Mouse (Mus musculus): ENCODE data around the gene Ints6l.
A peak's percentile ranks its signal among the peaks of the same experiment; 100 is the strongest.
"Not testable (repeated sequence)": the region's sequence is repeated elsewhere in the genome, so short reads cannot be mapped to it uniquely, and the experiment has no call there.

Gene Ints6l

DNA sequence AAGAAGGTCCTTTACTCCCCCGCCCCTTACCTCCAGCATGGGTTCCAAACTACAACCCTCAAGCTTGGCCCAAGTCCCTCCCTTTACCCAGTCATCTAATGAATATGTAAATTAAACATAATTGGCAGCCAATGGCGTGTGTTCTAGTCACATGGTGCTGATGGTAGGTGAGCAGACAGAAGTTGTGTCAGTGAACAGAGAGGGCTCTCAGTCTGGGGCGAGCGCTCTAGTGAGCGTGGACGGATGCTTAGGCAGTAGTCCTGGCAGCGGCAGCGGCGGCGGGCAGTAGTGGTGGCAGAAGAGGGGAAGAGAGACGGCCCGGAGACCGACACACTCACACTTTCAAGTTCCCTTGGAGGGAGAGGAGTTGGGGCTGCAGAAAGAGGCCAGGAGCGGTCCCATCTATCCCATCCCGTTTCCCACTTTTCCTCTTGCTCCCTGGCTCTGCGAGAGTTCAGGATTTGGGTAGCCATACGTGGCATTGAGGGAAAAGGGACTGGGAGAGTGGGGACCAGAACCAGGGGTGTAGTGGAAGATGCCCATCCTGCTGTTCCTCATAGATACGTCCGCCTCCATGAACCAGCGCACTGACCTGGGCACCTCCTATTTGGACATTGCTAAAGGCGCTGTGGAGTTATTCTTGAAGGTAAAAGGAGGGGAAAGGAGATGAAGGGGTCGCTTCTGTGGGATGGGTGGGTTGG, at the start of gene Ints6l:
Gene Ints6l, plus strand, starts transcription at position 187 of the 701 bp plus-strand sequence.
- peak; percentile 66 to 75 for DNase-seq

DNA sequence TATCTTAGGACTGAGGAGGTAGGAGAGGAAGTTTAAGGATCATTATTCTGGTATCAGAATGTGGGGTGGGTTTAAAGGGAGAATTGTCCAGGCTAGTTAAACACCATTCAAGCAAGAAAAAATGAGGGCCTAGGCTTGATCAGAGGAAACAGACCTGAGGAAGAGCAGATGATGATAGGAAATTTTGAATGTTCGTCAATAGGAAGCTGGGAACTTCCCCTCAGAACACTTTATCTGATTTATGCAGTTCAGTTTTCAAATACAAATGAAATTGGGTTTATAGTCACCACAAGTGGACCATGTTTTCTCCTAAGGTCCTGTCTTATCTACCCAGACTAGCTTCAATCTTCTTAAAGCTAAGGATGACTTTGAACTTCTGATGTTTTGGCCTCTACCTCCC, 49.2 kb upstream of the Ints6l start:
- no peak for DNase-seq

DNA sequence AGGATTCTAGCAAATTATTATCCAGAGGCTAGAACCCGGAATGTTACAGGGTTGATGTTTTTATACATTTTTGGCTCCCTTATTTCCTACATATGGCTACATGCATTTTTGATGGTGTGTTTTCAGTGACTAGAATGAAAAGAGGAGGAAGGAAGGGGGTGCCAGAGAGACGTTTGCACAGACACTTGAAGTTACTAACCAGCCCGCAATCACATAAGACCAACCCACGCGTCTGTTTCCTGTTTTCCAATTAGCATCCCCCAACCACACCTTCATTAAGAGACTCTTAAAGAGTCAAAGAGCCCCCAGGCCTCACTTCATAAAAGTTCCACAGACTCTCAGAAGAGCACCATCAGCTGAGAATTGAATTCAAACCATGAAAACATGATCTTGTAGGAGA, 48.5 kb upstream of the Ints6l start:
- DNase-seq, result no peak

DNA sequence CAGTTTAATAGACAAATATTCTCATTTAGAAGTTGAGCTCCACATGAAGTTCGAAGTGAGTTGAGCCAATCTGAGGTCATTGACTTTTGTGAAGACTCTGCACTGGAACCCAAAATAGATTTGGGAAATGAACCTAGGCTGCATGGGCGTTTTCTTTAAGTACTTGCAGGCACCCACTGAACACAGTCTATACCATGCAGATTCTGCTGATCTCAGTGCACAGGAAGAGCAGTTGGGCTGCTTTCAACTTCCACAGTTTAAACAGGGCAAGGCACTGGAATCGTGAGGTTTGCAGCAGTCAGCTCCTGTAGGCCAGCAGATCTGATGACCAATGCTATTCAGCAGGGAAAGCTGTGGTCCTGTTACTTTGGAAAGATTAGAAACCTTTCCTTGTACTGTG, 38.4 kb upstream of the Ints6l start:
- no peak for DNase-seq

DNA sequence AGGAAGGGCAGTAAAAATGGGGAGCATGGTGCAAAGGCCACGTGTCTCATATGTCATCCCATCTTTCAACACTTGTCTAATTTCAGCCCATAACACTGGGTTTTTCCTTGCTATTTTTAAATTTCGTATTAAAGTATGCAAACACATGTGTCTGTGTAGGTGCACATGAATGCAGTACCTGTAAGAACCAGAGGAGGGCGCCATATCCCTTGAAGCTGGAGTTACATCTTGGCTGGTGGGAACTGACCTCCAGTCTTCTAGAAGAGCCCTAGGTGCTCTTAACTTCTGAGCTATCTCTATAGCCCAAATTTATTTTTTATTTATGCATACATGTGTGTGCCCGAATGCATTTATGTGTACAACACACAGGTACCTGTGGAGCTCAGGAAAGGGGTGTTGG, 37.1 kb upstream of the Ints6l start:
- DNase-seq, result no peak

DNA sequence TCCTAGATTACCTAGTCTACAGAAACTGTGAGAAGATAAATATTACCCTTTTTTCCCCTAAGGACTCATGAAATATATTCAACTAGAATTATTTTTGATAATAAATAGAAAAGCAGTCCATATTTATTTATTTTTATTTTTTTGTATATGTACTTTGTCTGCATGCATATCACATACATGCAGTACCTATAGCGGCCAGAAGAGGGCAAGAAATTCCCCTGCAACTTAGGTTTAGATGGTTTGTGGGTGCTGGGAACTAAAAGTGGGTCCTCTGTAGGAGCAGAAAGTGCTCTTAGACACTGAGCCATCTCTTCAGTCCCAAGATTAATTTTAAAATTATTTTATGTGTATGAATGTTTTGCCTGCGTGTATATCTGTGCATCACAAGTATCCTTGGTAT, 24.1 kb upstream of the Ints6l start:
- no peak for DNase-seq

DNA sequence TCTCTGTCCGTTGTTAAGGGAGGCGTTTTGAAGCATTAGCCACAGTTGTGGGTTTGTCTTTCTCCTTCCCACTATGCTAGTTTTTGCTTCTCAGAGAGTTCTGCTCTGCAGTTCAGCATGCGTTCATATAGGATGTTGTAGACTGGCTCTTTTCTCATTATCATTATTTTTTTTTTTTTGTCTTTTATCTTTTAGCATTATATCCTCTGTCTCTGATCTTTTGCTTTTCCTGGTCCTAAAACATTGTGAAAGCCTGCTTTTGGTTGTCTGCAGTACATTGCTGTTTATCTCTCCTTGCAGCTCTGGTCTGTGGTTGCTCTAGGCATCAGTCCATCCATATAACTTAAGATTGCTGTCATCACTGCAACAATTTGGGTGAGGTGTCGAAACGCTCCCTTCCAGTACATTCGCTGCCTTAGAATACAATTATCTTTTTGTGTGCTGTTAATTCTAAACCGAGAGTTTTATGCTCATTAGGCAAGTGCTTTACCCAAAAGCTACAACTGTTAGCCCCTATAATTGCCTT, 18.8 kb upstream of the Ints6l start:
- DNase-seq, result no peak

DNA sequence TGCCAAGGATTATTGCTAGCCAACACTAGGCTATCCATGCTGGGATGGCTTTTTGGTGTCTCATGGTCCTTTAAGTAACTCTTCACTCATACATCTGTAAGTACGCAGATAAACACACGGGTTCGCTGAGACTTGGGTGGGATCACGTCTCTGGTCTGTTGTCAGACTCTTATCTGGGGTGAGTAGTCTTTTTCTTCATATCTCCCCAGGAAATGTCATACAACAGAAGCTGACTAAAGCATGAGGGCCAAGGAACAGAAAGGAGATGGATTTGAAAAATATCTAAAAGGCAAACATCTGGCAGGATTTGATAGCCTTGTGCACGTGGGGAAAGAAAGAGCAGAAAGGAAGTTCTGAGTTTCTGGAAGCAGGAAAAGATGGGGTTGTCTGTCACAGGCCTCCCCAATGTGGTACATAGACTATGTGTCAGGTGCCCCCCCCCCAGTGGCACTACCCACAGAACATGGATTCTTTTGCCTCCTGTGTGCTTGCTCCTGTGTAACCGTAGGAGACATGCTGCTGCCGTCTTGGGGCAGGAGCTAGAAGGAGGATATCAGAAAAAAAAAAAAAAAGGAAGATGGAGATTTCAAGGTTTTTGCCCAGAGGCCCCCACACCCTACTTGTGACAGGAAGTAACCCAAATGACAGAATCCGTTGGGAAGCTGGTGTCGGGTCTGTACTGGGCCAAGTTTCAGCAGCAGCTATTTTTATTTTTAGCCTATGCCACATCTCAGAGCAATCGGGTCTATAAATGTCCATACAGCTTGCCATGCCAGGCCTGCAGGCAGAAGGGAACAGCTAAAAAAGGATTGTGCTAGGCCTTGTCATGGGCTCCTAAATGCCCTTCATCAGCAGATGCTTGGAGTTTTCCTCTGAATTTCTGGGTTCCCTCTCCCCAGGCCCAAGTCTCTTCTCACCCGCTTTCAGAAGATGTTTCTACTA, 7.9 kb upstream of the Ints6l start:
- DNase-seq, result no peak

DNA sequence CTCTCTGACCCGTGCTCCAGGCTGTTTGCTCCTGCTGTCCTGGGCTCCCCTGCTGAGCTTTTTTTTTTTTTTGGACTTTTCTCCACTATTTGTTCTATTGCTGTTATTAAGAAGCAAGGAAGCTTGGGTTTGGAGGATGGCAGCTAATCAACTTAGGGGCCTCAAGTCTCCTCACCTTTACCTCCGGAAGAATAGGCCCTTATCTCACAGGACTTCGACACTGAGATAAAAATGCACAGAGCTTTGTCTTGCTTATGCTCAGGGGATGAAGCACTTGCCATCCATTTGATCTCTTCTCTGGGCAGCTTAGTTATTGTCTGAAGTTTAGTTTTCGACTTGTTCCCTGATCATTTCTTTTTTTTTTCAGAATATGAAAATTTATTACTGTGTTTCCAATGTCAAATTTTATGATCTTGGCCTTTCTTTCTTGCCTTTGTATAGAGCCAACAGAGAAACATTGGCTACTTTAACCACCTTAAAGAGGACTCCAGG, 7.1 kb upstream of the Ints6l start, which contains the start of gene Gm2174:
Gene Gm2174, plus strand, starts transcription at position 442 of the 492 bp plus-strand sequence.
- DNase-seq, result no peak

DNA sequence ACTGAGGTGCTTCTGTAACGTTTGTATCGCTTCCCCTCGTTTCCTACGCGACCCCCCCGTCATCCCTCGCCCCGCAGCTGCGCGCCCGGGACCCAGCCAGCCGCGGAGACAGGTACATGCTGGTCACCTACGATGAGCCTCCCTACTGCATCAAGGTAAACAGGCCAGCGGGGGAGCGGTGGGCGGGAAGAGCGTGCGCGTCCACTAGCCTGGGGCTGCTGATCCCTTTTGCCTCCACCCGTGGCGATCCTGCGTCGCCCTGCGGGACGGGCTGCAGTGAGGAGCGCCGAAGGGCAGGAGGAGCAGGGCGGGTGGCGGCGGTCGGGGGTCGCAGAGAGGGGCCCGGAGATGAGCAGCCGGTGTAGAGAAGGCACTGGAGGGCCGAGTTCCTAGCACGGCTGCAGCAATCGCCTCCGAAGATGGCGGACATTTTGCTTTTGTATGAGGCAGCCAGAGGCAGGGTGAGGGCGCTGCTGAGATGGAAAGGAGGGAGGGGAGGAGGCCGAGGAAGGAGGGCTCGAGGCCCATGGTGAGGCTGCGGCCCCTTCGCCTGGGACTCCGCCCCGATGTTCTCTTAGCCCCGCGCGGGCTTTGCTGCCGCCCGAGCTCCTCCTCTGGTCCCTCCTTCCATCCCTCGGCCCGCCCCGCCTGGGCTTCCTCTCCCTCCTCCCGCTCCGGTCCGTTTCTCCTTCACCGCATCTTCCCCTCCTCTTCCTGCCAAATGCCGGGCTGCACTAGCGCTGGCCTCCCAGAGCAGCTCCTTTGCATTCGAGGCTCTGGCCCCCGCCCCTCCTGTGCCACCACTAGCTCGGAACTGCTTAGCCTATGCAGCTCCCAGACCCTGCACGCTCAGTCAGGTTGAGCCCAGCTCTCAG, 952 bp downstream of the Ints6l start:
- DNase-seq, result peak; percentile 84 to 87

DNA sequence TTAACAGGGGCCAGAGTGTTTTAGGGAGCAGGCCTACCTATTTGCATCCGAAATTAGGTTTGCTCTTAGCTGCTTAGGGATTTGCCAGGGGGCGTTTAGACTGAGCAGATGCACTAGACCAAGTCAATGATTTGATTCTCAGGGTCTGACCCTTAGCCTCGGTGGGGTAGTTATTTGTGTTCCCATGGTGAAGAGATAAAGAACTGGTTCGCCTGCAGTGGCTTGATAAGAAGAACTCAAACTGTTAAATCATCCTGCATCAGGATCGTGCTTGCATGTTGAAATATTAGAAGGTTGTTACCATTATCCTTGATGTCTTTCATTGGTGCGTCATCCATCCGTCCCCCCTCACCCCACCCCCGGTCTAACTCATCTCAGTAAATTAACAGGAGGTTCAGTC, 1.7 kb downstream of the Ints6l start:
- DNase-seq, result no peak

DNA sequence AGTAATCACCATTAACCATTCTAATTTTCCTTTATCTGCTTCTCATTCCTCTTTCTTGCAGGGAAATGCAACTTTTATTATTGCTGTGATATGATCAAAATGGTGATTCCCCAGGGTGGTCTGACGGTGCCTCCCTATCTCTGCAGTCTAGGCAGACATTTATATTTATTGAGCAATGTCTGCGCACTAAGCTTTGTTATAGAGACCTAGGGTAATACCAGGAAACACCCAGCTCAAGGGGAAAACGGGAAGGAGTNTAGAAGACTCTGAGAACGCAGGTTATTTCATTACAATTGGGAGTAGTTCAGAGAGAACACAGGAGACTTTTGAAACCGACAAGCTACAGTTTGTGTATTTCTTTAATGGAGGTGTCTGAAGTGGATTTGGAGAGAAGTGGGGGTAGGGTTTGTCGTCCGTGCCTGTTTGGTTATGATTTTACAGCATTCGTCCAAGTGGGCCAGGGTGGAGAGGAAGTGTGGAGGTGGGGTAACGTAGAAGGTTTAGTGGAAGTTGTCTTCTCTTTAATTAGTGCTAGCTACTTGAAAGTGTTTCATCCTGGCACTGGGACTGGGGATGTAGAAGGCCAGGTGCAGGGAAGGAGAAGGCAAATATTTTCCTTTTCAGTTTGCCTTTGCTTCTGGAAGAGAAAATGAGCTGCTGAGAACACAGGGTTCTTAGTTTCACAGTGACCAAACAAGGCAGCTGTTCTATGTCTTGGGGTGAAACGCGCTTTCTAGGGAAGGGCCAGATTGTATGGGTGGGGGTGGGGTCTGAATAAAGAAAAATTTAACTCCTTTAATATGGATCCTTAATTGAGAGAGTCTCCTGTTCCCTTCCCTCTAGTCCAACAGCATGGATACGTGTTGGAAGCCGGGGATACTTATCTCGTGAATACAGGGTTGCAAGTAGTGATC, 7.6 kb downstream of the Ints6l start:
- DNase-seq, result no peak

DNA sequence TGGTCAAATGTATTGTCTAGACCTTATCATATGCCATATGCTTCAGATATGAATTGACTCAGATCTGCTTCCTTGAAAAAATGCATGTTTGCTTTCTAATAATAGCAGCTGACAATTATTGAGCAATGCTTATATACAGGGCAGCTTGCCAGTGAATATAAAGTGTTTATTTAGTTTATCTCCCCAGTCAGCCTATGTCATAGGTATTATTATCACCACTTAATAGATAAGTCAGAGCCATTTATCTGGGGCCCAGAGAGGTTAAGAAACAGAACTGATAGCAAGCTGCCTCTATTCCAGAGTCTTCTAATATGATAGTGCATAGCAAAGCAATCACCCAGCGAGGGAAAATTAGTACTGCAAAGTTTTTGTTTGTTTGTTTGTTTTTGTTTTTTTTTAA, 10.2 kb downstream of the Ints6l start:
- DNase-seq, result no peak

DNA sequence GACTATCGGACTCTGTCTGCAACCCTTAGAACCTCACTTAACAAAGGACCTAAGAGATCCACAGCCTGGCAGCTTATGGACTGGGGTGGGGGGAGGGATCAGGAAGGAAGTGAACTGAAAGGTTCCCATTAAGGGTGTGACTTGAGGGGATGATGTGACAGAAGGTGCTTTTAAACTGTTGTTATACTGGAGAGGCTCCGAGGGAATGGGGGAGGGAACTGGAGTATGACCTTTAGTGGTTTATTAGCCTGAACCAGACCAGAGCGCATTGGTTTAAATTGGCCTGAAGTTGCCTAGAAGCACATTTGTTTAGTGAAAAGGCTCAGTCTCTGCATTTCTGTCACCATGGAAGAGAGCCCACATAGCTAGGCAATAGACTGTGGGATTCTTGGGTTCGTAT, 13.0 kb downstream of the Ints6l start:
- DNase-seq, result no peak

DNA sequence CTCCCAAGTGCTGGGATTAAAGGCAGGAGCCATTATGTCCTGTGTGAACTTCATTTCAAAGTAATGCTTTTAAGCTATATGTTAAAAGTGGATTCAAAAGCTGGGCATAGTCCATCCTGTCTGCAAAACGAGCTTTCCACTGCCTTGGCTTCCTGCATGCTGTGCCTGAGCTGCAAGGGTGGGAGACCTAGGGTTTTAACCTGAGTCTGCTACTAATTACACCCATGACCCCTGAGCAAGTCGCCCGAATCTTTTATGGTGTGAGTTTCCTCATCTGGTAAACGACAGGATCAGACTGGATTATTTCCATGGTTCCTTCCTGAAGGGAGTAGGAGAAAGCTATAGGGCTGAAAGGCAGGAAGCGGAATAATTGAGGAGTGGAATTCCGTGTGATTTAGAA, 13.8 kb downstream of the Ints6l start:
- DNase-seq, result no peak

DNA sequence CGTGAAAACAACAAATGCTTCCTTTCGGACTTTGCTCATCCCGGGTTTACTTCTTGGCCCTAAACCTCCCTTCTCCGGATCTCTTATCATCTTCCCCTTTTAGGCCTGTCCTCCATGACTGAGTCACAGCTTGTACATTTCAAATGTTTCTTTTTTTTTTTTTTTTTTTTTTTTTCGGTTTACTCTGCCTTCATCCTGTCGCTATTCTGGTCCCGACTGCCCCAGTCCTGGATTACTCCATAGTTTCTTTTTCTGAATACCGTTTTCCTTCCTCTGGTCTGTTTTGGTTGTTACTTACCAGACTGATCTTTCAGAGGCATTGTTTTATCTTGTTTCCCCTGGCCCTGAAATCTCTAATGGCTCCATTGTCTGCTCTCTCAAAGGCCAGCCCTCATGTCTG, 19.4 kb downstream of the Ints6l start:
- no peak for DNase-seq

DNA sequence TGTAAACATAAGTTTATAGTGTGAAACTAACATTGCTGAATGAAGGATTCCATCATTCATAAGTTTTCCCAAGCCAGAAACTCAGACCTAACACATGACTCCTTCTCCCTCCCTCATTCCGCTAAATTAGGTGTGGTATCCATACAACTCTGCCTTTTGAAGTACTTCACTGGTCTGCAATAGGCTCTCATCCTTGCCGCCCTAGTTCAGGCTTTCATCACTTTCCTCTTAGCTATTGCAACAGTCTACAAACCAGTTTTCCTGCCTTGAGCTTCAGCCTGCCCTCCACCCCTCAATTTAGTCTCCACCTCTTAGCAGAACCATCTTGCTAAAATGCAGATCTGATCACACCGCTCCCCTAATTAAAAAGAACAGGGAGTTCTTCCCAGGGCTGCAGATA, 22.9 kb downstream of the Ints6l start:
- DNase-seq, result no peak

DNA sequence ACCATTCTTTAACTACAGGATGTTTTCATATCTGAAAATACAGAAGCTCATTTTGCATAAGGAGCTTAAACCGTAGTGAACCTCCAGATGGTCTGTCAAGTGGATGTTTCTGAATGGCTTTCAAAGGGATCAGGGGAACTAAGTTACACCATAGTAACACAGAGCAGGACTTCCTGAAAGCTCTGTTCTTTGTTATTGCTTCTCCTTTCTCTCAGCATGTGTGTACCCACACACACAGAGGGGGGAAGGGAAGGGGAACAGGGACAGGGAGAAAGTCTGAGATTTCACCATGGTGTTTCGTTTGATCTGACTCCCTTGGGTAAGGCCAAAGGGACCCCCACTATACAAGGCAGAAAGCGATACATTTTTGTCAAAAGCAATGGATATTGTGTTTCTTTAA, 27.2 kb downstream of the Ints6l start:
- DNase-seq, result no peak

DNA sequence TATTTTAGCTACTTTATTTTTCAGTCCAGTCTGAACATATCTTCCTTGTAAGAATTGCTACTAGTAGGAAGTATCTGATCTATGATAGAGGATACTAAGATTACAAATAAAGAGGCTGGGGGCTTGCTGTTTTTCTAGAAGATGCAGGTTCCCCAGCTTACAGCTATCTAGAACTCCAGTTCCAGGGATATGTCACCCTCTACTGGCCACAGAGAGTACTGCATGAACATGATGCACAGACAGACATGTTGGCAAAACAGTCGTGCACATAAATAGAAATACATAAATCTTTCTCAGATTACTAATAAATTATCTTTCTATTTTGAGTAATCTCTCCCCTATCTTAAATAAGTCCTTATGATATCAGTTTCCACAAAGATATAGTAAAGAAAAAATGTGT, 35.1 kb downstream of the Ints6l start:
- peak; percentile 3 to 24 for DNase-seq

DNA sequence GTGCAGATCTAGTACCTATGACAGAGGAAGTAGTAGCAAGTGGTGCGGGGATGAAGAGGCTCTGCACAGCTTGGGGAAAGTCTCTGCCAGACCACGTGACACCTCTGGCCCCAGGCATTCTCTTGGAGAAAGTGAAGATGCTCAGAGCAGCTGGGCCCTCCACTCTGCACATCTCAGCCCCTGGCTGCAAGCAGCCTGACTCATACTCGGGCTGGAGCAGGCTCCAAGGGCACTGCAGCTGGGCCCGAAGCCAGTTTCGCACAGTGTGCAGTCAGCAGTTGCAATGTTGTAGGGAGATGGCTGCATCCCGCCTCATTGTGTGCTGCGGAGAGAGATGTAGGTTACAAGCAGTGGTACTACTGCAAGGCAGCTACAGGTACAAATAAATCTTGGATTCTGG, 42.6 kb downstream of the Ints6l start:
- DNase-seq, result no peak

DNA sequence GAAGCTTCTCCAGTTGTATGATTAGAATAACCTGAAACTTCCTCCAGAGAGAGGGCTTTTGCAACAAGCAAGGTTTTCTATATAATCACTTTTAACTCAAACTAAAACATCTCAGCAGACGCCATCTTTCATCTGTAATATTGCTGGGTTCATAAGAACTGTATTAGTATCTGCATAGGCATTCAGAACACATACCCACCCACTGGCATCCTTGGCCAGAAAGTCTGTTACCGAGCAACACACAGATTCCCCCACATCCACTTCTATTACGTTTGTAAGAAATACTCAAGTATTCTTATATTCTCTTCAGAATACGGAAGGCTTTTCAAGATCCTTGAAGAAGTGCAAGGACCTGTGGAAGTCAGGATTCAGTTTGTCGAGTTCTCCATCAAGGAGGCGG, 69.8 kb downstream of the Ints6l start, which contains the start of gene Gm10477:
Gene Gm10477, plus strand, starts transcription at position 301 of the 400 bp plus-strand sequence.
- not testable (repeated sequence) for DNase-seq
